Mouse (Mus musculus): Measurements from ENCODE around the gene Wapl.
A peak's percentile ranks its signal among the peaks of the same experiment; 100 is the strongest.

Wapl gene

DNA sequence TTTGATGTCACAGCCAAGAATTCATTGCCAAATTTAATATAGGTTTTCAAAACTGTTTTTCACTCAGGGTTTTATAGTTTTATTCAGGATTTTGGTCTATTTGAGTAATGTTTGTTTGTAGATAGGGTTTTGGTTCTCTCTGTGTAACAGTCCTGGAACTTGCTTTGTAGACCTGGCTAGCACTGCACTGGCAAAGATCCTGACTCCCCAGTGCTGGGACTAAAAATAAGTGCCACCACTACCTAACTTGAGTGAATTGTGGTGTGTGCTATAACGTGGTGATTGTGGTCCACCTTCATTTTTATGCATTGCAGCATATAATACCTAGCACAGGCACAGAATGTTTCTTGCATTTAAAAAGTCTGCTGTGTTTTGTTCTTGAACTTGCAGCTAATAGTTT lies 23.6 kb downstream of the Wapl start:
- peak; percentile 24 for DNase-seq

DNA sequence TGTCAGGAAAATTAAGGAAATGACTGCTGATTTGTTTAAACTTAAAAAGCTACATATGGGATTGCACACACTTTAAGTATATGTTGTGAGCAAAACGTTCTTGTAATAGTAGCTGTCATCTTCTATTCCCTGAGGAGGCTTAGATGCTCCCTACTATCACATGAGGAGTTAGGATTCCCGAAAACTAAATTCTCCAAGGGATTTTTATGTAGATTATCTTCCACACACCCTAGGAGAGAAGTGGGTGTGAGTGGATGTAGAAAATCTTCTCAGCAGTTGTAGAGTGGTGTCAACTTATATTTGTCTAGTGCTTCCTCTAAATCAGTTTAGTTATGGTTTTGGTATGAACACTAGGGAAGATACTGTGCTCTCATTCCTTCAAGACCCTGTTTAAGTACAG lies 36.5 kb downstream of the Wapl start:
- no peak for DNase-seq

DNA sequence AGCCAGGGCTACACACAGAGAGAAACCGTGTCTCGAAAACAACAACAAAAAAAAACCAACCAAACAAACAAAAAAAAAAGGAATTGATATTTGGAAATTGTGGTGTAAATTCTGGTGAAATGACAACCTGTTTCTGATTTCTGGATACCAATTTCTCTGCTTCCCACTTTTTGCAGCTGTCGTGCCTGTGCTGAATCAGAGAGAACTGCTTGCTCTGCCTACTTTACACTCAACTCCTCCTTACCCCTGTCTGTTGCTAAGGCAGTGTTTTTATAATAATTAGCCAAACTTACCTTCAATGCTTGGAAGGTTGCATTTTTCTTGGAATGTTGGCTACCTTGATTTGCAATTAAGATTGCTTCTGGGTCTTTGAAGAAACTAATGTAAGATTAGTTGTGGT lies 38.3 kb downstream of the Wapl start:
- DNase-seq: no peak

DNA sequence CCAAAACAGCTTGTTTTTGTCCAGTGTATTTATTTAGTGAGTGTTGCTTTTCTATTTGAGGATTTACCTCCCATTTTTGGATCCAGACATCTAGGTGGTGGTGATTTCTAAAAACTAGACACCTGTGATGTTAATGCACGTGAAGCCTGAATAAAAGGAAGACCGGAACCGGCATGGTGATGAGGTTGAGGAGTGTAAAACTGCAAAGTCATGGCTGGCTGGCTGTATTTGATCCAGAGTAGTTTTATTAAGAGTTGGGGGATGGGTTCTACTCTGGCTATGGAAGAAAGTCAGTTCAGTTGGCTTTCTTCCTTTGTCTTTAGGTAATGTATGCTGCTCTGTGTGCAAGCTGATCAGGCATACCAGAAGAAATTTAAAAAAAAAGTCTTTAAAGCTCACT lies 39.1 kb downstream of the Wapl start:
- DNase-seq: no peak

DNA sequence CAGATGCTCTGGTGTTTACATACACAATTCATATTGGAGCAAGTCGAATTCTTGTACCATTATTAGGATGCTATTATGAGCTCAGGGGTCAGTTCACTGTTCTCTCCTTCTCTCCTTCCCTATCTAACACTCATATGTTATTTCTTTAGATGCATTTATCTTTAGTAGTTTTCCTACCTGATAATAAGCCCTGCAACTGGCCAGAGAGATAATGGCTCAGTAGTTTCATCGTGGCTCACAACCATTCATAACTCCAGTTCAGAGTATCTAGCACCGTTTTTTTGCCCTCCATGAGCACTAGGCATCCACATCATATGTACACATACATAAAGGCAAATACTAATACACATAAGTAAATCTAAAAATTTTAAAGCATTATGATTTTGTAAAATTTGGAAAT lies 44.4 kb downstream of the Wapl start:
- DNase-seq: no peak

DNA sequence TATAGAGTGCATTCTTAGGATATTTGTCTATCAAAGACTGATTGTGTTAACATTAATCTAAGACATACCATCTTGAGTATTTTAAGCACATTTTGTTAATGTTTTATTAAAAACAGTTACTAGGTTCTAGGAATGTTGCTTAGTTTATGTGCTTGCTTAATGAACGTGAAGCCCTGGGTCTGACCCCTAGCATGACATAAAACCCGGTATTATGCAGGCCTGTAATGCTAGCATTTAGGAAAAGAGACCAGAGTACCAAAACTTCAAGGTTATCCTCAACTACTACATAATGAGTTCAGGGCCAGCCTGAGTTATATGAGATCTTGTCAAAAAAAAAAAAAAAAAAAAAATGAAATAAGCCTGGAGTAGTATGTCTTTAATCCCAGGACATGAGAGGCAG lies 54.0 kb downstream of the Wapl start:
- DNase-seq: no peak

DNA sequence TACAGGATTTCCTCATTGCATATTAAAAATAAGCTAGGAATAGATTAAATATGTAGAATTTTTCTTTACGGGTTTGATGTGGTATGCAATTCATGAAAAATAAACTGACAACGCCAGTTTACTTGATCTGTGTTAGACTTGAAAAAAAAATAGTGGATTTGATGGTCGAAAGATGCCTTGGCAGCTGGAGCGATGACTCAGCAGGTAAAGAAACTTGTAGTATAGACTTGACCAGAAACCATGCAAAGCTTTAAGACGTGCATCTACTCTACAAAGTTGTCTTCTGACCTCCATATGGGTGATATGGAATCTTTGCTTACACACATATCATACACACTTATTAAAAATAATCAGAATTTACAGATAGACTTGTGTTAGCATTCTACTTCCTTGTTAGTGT lies 61.7 kb downstream of the Wapl start:
- no peak for DNase-seq

DNA sequence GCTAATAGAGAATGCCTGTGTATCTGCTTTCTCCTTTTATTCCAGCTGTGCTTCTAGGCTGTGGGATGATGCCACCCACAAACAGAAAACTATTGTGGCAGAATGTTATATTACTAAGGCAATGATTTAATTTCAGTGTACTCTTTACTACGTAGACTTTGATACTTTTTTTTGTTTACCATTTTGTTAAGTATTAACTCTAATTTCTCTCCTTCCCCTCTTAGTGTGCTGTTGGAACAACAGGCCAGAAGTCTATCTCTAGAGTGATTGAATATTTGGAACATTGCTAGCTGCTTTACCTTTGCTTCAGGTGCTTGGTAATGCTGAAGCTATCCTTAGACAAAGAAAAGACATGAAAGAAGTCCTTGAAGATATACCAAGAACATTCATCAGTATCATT lies 71.7 kb downstream of the Wapl start:
- DNase-seq: no peak

DNA sequence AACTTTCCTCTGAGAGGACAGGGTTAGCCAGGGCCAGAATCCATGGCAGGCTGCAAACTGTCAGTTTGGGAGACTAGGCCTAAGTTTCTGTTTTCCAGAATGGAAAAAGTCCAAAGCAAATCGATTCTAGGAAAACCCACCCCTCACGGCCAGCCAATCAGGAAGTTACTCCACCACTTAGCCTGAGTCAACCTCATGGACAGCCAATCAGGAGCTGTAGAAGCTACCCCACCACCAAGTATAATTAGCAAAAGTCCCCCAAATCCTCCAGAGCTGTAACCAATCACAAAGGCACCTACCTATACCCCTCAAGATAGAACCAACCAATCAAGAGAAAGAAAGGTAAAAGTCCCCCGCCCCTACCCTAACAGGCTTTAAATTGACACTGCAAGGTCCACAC lies 82.0 kb downstream of the Wapl start:
- DNase-seq: no peak

DNA sequence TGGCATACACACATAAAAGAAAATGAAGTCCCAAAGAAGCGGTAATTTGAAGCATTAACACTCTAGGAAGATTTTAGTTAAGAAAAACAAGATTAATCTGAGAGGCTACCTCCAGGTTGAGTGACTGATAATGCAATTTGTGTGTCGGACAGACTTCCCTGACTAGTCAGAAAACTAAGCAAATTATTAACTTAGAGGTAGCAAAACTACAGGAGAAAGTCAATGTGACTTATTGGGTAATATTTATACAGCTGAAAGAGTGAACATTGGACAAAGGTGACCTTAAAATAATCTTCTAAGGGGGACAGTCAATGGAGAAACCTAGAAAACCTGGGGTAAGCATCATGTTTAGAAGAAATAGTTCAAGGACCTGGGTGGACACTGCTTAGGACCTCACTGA lies 86.2 kb downstream of the Wapl start:
- no peak for DNase-seq

DNA sequence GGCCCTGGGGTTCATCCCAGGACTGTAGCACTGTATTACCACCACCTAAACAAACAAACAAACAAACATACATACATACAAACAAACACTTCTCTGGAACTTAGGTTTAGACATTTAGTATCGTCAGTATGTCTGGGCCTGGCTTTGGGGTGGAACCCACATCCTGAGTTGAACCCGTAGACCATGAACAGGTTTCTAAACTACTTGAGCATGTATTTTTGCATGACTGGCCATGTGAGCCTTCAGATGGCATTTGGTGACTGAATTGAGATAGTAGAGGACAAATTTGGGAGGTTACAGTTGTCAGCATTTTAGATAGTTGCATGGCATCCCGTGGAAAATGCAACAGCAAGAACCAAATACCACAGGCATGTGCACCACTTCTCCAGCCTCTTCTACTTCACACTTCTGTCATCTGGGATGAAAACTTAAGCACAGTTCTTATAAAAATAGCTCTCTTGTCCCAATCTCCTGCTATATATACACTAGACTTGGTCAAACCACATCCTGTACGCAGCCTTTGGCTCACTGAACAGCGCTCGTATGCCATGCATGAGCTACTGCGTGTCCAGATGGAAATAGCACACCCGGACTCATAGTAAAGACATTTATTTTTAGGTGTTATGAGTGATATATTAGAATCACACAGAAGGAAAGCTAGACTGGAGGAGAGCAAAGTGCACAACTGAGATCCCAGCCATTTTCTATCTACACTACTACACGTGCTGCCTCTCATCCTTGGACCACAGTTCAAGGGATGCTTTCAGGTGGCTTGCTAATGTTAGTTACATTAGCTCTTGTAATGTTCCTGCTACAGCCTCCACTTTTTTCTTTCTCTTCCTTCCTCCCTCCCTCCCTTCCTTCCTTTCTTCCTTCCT lies 87.6 kb downstream of the Wapl start:
- DNase-seq: no peak

DNA sequence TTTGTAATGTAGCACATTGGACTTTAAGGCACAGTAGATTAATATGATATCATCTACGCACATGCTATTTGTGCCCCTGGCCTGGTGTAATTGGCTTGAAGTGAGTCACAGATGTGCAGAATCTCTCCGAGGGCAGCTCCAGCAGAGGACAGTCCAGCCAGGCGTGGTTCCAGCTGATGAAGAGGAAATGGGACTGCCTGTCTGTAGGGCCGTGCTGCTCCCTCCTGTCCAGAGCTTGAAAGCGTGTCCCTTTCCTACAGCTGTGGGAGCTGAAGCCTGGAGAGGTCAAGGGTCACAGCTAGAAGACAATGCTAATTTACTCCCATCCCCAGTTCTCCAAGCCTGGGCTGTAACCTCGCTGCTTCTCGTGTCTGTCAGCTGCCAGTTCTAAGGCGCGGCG lies 89.0 kb downstream of the Wapl start:
- DNase-seq: no peak

DNA sequence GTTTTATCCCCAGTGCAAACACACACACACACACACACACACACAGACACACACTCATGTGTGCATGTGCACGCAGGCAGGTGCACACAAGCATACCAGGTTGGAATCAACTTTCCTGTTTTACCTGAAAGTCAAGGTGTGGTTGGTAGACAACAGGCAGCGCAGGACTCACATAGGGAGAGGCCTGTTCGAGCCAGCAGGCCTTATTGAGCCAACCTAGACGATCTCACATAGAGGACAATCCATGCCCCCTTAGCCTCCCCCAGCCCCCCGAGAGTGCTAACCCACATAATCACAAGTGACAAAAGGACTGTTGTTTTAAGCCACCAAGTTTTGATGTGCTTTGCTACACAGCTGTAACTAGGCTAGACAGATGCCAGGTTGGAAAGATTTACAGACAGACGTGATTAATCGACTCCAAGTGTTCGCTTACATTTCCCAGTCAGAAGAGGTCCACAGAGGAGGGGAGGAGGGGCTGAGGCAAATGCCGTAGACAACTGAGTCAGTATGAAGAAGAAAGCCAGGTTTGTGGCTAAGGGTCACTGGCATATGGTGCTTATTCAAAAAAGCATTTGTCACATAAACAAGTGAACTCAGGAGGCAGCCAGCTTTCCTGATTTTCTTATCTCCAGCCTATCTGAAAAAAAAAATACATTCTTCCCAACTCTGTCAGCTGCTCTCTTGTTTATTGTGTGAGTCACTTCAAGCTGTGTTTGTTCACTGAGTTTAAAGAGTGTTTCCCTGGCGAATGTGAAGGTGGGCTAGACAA lies 90.2 kb downstream of the Wapl start:
- DNase-seq: no peak

DNA sequence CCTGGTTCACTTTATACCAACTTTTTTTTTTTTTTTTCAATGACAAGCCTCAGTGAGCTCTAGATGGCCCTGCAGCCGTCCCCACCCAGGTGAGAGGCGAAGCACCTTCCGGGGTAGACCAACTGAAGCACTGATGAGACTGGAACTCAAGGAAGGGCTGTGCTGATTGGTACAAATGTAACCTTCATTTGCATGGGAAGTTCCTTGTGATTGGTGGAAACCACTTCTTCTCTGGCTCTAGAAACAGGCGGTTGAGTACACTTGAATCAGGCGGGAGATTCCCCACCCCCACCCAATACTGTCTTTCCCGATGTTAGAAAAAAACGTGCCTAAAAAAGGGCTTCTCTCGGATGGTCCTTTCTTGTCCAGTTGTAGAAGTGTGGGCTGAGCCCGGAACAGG lies 91.2 kb downstream of the Wapl start:
- DNase-seq: no peak

DNA sequence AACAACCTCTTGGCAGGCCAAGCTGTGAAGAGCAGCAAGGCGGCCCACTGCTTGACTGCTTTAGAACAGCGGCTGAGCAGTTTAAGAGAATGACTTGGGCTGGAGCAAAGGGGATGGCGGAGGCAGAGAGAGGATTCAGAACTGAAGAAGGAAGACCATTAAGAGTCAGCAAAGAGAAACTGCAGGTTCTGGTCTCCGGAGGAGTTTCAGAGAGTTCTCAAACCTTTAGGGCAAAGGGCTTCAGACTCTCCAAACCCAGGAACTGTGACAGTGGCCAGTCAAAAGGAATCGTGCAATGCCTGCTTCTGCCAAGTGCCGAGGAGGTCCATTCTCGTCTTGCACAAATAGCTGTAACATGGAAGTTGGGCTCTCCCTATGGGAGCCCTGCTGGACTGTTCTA lies 91.7 kb downstream of the Wapl start:
- no peak for DNase-seq

DNA sequence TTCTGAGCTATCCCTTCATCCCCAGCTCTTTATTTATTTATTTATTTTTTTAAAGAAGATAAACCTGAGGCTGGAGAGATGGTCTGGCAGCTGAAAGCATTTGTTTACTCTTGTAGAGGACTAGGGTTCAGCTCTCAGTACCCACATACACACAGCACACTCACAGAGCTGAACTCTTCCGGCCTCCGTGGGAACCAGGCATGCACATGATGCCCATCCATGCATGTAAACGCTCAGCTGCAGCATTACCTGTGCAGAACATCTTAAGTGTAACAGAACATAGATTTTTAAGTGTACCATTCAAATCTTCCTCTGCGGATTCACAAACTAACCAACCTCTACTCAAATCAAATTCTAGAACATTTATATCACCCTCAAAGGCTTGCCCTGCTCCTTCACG lies 92.5 kb downstream of the Wapl start:
- no peak for DNase-seq

DNA sequence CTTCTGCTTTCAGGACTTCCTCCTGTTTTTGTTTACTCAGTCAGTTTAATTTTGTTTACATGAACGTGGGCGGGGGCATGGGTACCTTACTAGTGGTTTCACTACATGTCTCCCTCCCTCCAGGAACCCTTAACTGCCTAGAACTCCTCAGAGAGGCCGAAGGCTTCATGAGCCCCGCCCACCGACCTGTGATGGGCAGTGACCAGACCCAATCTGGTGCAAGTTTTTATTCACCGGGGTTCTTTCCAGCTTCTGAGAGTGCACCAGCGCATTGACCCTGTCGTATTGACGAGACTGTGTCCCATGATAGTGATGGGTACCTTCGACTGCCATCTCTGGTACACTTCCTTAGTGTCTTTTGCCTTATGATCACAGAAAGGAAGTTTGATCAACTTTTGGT lies 94.6 kb downstream of the Wapl start:
- peak; percentile 28 for DNase-seq

DNA sequence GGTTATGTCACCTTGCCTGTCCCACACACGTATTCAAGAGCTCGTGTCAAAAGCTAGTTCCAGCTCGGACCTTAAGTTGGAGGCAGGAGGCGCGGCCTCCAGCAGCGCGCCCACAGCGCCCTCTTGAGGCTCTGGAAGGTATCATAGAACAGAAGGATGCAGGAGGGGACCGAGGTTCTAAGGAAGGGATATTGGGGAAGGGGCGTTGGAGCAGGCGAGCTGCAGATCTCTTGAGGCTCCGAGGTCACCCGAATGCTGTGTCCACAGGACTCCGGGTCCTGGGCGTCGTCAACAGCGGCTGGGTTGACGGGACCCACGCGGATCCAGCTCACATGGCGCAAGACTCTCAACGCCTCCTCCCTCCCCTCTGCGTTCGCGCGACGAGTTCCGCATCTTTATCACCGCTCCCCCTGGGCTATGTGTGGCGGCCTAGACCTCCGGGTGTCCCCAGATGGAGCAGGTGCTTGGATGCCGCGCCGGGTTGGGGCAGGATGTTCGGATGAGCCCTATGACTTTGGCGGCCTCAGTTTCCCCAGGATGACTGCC lies 95.4 kb downstream of the Wapl start:
- DNase-seq: peak; percentile 36

DNA sequence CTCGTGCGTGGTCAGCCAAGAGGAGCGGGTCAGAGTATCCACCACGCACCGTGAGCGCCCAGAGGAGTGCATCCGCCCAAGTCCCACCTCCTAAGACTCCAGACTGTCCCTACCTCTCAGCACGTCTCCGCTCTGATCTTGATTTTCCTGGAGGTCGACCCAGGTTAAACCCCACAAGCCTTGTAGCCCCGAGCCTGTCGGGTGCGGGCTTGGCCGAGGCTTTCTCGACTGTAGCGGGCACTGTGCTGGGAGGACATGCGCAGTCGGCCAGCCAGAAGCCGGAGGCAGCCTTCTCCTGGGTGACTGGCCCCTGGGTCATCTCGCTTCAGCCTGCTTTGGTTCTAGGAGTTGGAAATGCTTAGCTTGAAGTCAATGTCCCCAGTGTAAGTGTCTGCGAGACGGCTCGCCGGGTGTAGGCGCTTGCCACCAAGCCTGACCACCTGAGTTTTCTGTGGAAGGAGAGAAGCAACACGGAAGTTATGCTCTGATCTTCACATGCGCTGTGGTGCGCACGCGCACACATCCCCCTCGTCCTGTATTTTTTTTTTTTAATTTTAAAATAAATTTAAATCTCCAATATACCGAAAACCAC lies 95.9 kb downstream of the Wapl start:
- DNase-seq: peak; percentile 11

DNA sequence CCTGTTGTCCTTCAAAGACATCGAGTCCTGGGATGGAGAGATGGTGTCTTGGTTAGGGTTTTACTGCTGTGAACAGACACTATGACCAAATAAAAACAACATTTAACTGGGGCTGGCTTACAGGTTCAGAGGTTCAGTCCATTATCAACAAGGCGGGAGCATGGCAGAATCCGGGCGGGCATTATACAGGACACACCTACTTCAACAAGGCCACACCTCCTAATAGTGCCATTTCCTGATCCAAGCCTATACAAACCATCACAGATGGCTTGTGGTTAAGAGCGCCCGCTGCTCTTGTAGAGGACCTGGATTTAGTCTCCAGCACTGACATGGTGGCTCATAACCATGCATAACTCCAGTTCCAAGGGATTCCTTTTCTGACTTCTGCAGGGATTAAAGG lies 96.7 kb downstream of the Wapl start:
- no peak for DNase-seq

DNA sequence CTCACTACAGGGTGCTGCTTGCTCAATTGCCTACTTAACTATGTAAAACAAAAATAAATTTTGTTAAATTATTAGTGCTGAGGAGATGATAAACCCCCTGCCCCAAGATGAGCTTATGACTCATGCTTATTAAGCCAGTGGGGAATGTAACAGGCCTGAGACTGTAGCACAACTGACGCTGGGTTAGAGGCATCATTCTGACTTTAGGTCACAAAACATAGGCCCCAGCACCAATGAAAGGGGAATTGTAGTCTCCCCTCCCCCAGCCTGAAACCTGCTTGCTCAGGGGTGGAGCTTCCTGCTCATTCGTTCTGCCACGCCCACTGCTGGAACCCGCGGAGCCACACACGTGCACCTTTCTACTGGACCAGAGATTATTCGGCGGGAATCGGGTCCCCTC lies 97.9 kb downstream of the Wapl start:
- no peak for DNase-seq

DNA sequence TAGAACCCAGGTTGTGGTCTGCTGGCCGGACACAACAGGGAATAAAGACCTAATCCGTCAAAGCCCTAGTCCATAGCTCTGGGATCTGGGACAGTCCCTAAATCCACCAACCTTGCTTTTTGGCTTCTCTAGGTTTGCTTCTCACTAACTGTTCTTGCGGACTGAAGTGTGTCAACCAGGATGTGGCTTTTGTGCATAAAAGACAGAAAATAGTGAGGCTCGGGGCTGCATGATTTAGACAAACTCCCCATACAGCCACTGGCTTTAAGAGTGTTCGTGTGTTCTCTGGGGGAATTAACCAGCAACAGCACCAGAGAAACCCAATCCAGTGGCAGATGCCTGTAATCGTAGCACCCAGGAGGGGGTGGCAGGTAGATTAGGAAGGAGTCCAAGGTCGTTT lies 98.4 kb downstream of the Wapl start:
- DNase-seq: no peak

DNA sequence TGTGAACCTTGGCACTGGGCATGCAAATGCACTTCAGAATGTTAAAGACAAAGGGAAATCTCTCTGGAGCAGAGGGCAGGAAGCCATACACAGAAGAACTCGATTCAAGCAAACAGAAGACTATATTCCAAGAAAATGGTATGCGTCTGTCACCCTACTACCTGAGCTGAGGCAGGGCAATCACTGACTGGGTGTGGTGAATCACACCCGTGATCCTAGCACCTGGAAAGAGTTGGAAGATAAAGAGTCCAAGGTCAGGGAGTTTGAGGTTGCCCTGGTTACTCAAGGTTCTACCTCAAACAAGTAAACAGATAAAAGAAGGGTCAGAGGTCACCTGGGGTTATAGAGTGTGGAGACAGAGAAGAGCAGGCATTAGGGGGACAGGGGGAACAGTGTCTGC lies 100.0 kb downstream of the Wapl start:
- no peak for DNase-seq

DNA sequence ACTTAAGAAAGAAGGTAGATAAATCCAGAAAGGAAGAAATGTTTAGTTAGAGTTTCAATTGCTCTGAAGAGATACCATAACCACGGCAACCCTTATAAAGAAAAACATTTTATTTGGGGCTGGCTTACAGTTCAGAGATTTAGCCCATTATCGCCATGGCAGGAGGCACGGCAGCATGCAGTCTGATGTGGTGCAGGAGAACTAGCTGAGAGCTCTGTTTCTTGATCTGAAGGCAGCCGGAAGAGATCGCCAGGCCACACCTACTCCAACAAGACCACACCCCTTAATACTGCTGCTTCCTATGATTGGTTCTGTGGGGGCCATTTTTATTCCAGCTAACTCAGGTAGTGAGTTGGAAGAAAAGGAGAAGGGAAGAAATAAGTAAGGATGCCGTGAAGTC lies 100.5 kb downstream of the Wapl start:
- DNase-seq: no peak
